ENCODE assay signal across 12 mouse cellular contexts in genomic region chr3:79239066-79239462, GRCm38 (mm10). TPM values are rescaled to one million over a fixed set of nuclear protein-coding genes. Genes with fewer than 3 reads are reported as not detected.
A peak's percentile ranks its signal among the peaks of the same experiment; 100 is the strongest.
DNase-seq lines count a peak whose midpoint lies in the region; ATAC-seq lines count a peak whose summit lies in the region.
"Had no signal": no experiment of that assay in that cellular context is flagged by ENCODE, and none has a peak within 500 bp of the region (broad histone marks: within the 10 kb centered on the region; RNA-seq: fewer than 3 reads in every experiment).

No protein-coding gene starts in this region.

- peak overlapping the region; percentile 10; the same call in 1 of the 2 replicates for H3K4me2 ChIP-seq in heart, embryonic 15.5 days
- H3K4me2 ChIP-seq in intestine, embryonic 15.5 days (replicated peaks): no peak overlapping the region
- H3K4me2 ChIP-seq: hindbrain, embryonic 13.5 days; limb, embryonic 13.5 days; midbrain, embryonic 15.5 days had no signal

- no peak for DNase-seq in heart, postnatal 25 days (ENCODE audit: low spot score)
- peak; percentile 85 for DNase-seq in A20 (ENCODE audit: low read depth, low spot score)
- no peak for DNase-seq in urinary bladder, postnatal 4 days (ENCODE audit: low spot score in 2 of 2)
- no peak for DNase-seq in ovary, postnatal 14 days (ENCODE audit: low spot score)

- no peaks in the 10 kb centered on the region for H3K9me3 ChIP-seq in heart, embryonic 15.5 days (replicated peaks)
- no peaks in the 10 kb centered on the region for H3K9me3 ChIP-seq in intestine, embryonic 15.5 days
- H3K9me3 ChIP-seq: hindbrain, embryonic 13.5 days; limb, embryonic 13.5 days; midbrain, embryonic 15.5 days had no signal

- peaks cover 37% of the 10 kb centered on the region for H3K4me1 ChIP-seq in heart, embryonic 15.5 days (replicated peaks)
- H3K4me1 ChIP-seq in intestine, embryonic 15.5 days (replicated peaks): 0 out of 2 replicates have a peak, but pooled peaks cover 4% of the 10 kb centered on the region
- H3K4me1 ChIP-seq: midbrain, embryonic 15.5 days had no signal

- H3K4me3 ChIP-seq in heart, embryonic 15.5 days: 0 out of 2 replicates have a peak overlapping the region, but pooled peaks have one; percentile 5
- no peak overlapping the region for H3K4me3 ChIP-seq in intestine, embryonic 15.5 days (replicated peaks)
- H3K4me3 ChIP-seq: hindbrain, embryonic 13.5 days; limb, embryonic 13.5 days; midbrain, embryonic 15.5 days had no signal

- no peak overlapping the region for H3K9ac ChIP-seq in heart, embryonic 15.5 days
- H3K9ac ChIP-seq in intestine, embryonic 15.5 days: no peak overlapping the region
- H3K9ac ChIP-seq: hindbrain, embryonic 13.5 days; limb, embryonic 13.5 days; midbrain, embryonic 15.5 days had no signal

- 77% methylated on average over 6 of the region's 6 CpGs for WGBS in heart, embryonic 15.5 days
- 88% methylated on average over 6 of the region's 6 CpGs for WGBS in intestine, embryonic 15.5 days

- intact Hi-C loops in heart, postnatal 25 days (cut with DNase I): no loop called here

- H3K27me3 ChIP-seq in heart, embryonic 15.5 days: no peaks in the 10 kb centered on the region
- no peaks in the 10 kb centered on the region for H3K27me3 ChIP-seq in intestine, embryonic 15.5 days (replicated peaks)
- H3K27me3 ChIP-seq: hindbrain, embryonic 13.5 days; limb, embryonic 13.5 days; midbrain, embryonic 15.5 days had no signal

- peak overlapping the region; percentile 50; the same call in 1 of the 2 replicates for H3K27ac ChIP-seq in heart, embryonic 15.5 days
- no peak overlapping the region for H3K27ac ChIP-seq in intestine, embryonic 15.5 days
- H3K27ac ChIP-seq: hindbrain, embryonic 13.5 days; limb, embryonic 13.5 days; midbrain, embryonic 15.5 days had no signal

- no peak for ATAC-seq in heart, embryonic 15.5 days (replicated peaks; ENCODE audit: insufficient number of reproducible peaks, insufficient read depth, low FRiP score, low read depth)
- peak; percentile 59 for ATAC-seq in activated CD4-positive, CD25-positive, alpha-beta regulatory T cell, adult 4 months
- peak; percentile 36 for ATAC-seq in megakaryocyte, adult 5-6 weeks (ENCODE audit: poor library complexity, severe bottlenecking)
- no peak for ATAC-seq in intestine, embryonic 15.5 days
- ATAC-seq: forebrain, embryonic 16.5 days; midbrain, embryonic 15.5 days had no signal

- H3K36me3 ChIP-seq in heart, embryonic 15.5 days: no peaks in the 10 kb centered on the region
- no peaks in the 10 kb centered on the region for H3K36me3 ChIP-seq in intestine, embryonic 15.5 days
- H3K36me3 ChIP-seq: hindbrain, embryonic 13.5 days; limb, embryonic 13.5 days; midbrain, embryonic 15.5 days had no signal

RNA-seq across cellular contexts. Expression of gene Rapgef2, which starts 47.3 kb away (rescaled TPM):
- polyA plus RNA-seq in heart, embryonic 15.5 days (2015; fragmentation: Nextera tagmentation; extraction: Ambion mirVana): 5.7 TPM in 2 replicates
- 10 to 100 TPM; 25.7 to 36.5 TPM for total RNA-seq in heart, postnatal 25 days (2021)
- 1 to 10 TPM; 4.3 to 5.8 TPM for polyA plus RNA-seq in activated CD4-positive, CD25-positive, alpha-beta regulatory T cell, adult 4 months (2017; shearing (Covaris generic))
- total RNA-seq in megakaryocyte, adult 5-6 weeks (2015): 17.0 and 17.1 TPM in 2 replicates
- total RNA-seq in megakaryocyte, adult 5-6 weeks (2017): 16.4 and 20.5 TPM in 2 replicates
- polyA plus RNA-seq in intestine, embryonic 15.5 days (2015; fragmentation: Nextera tagmentation; extraction: Ambion mirVana): 4.4 TPM in 2 replicates

Comparison
In these comparisons a context has a peak if more than half of its experiments do, and no peak if none do; other contexts are left out.
1. ATAC-seq: peak in activated CD4-positive, CD25-positive, alpha-beta regulatory T cell, adult 4 months (single experiment) and megakaryocyte, adult 5-6 weeks (single experiment); none in heart, embryonic 15.5 days (single experiment) and intestine, embryonic 15.5 days (single experiment).